8 mouse cellular contexts compared by ENCODE assay signal in the genomic region with DNA sequence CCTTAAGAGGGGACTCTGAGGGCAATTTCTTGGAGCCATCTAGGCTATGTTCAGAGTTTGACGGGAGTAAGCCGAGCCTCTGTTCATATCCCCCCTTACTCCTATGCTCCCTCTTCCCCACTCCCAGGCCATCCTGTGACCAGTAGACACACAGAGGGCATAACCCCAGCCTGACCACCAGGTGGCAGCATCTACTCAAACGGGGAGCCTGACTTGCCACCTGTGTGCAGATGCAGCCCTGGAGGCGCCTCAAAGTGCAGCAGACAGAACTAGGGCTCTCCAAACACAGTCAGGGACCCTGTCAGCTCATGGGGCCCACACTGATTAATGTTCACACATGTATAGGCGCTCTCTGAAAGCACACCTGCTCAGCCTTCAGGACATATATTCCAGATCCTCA. TPM values are rescaled to one million over a fixed set of nuclear protein-coding genes. Genes with fewer than 3 reads are reported as not detected.
DNase-seq lines count a peak whose midpoint lies in the region; ATAC-seq and TF ChIP-seq lines count a peak whose summit lies in the region.

No protein-coding gene starts in this region.

- WGBS in heart, adult 2 months, result 7% methylated on average over 5 of the region's 5 CpGs
- 8% methylated on average over 5 of the region's 5 CpGs for WGBS in kidney, adult 2 months
- WGBS in liver, embryonic 13.5 days (ENCODE audit: insufficient replicate concordance), result 4% methylated on average over 5 of the region's 5 CpGs
- 4% methylated on average over 5 of the region's 5 CpGs for WGBS in stomach, embryonic 15.5 days

- H3K4me3 ChIP-seq in heart, adult 2 months, result no peak overlapping the region
- no peak overlapping the region for H3K4me3 ChIP-seq in kidney, adult 2 months (ENCODE audit: insufficient read depth, low read depth, low read length)
- H3K4me3 ChIP-seq in liver, embryonic 13.5 days (replicated peaks), result no peak overlapping the region
- no peak overlapping the region for H3K4me3 ChIP-seq in stomach, embryonic 15.5 days (replicated peaks)

- H3K27ac ChIP-seq in heart, adult 2 months, result no peak overlapping the region
- no peak overlapping the region for H3K27ac ChIP-seq in kidney, adult 2 months (ENCODE audit: insufficient read depth, low read depth, low read length)
- peak overlapping the region; percentile 62 for H3K27ac ChIP-seq in liver, embryonic 13.5 days
- H3K27ac ChIP-seq in stomach, embryonic 15.5 days, result no peak overlapping the region

- peak; percentile 79 for DNase-seq in A20 (ENCODE audit: low read depth, low spot score)
- DNase-seq in adrenal gland, adult 2 months, result peak; percentile 84
- DNase-seq in embryo, embryonic 9.5 days (ENCODE audit: extremely low spot score), result peak; percentile 85
- peak; percentile 78 to 86 for DNase-seq in heart, adult 2 months
- DNase-seq in kidney, adult 2 months, result peak; percentile 78
- peak; percentile 82 for DNase-seq in liver, embryonic 13.5 days
- peak; percentile 77 to 86 for DNase-seq in natural killer cell, adult 2 months (ENCODE audit: low spot score in 2 of 2)

- H3K36me3 ChIP-seq in heart, adult 2 months (ENCODE audit: control insufficient read depth, insufficient read depth, low read length), result no peaks in the 10 kb centered on the region
- H3K36me3 ChIP-seq in kidney, adult 2 months (ENCODE audit: control insufficient read depth, insufficient read depth, low read length), result no peaks in the 10 kb centered on the region
- H3K36me3 ChIP-seq in liver, embryonic 13.5 days, result no peaks in the 10 kb centered on the region
- no peaks in the 10 kb centered on the region for H3K36me3 ChIP-seq in stomach, embryonic 15.5 days

- H3K9me3 ChIP-seq in liver, embryonic 13.5 days (replicated peaks), result no peaks in the 10 kb centered on the region
- no peaks in the 10 kb centered on the region for H3K9me3 ChIP-seq in stomach, embryonic 15.5 days

- ATAC-seq in liver, embryonic 13.5 days (ENCODE audit: low read depth), result peak; percentile 69
- ATAC-seq in stomach, embryonic 15.5 days (ENCODE audit: insufficient read depth, low FRiP score, low read depth), result peak; percentile 62

- no peak for TF ChIP-seq POLR2A in heart, adult 2 months (IDR thresholded peaks at IDR 0.05; ENCODE audit: insufficient read depth, low read depth, low read length)
- TF ChIP-seq POLR2A in kidney, adult 2 months (IDR thresholded peaks at IDR 0.05; ENCODE audit: low read depth, low read length), result no peak

- H3K27me3 ChIP-seq in heart, adult 2 months (ENCODE audit: control insufficient read depth, insufficient read depth, low read length), result no peaks in the 10 kb centered on the region
- H3K27me3 ChIP-seq in kidney, adult 2 months (replicated peaks; ENCODE audit: control insufficient read depth, insufficient read depth, low read length), result no peaks in the 10 kb centered on the region
- H3K27me3 ChIP-seq in liver, embryonic 13.5 days, result peaks cover 29% of the 10 kb centered on the region
- peaks cover 8% of the 10 kb centered on the region; the same call in 1 of the 2 replicates for H3K27me3 ChIP-seq in stomach, embryonic 15.5 days (replicated peaks)

- no peak overlapping the region for H3K9ac ChIP-seq in heart, adult 2 months (ENCODE audit: low read depth, low read length)
- H3K9ac ChIP-seq in liver, embryonic 13.5 days, result peak overlapping the region; percentile 59; the same call in 1 of the 2 replicates
- H3K9ac ChIP-seq in stomach, embryonic 15.5 days, result no peak overlapping the region

- intact Hi-C loops in heart, adult 2 months (cut with DNase I), result loop anchor here (1.0 kb wide), 2 partner anchors 60 to 96 kb away; no protein-coding TSS in a partner anchor

- no peaks in the 10 kb centered on the region for H3K79me2 ChIP-seq in heart, adult 2 months (replicated peaks; ENCODE audit: control insufficient read depth, insufficient read depth, low read length)

- peak overlapping the region; percentile 23; the same call in 1 of the 2 replicates for H3K4me2 ChIP-seq in liver, embryonic 13.5 days
- H3K4me2 ChIP-seq in stomach, embryonic 15.5 days, result no peak overlapping the region

- peak; percentile 98 for TF ChIP-seq EP300 in heart, adult 2 months (IDR thresholded peaks at IDR 0.05; ENCODE audit: insufficient read depth, low read depth, low read length)

- TF ChIP-seq CTCF in heart, adult 2 months (IDR thresholded peaks at IDR 0.05), result peak; percentile 98
- peak; percentile 99 for TF ChIP-seq CTCF in kidney, adult 2 months (conservative IDR thresholded peaks at IDR 0.05; ENCODE audit: insufficient read depth, insufficient read length, low read depth, low read length)

- H3K4me1 ChIP-seq in heart, adult 2 months (ENCODE audit: control insufficient read depth, insufficient read depth, low read length), result no peaks in the 10 kb centered on the region; the same call in none of the 2 replicates
- H3K4me1 ChIP-seq in kidney, adult 2 months (ENCODE audit: control insufficient read depth, insufficient read depth, low read length), result no peaks in the 10 kb centered on the region
- peaks cover 66% of the 10 kb centered on the region for H3K4me1 ChIP-seq in liver, embryonic 13.5 days (replicated peaks)
- peaks cover 30% of the 10 kb centered on the region; the same call in 1 of the 2 replicates for H3K4me1 ChIP-seq in stomach, embryonic 15.5 days

RNA-seq across cellular contexts. Expression of gene Zfpm1, which starts 8.8 kb away (rescaled TPM):
- 10 to 100 TPM; 16.0 to 24.2 TPM for total RNA-seq in adrenal gland, adult 2 months (2021)
- polyA plus RNA-seq in adrenal gland, adult 2 months (2012; rRNA removed), result 37.4 and 60.4 TPM in 2 replicates
- 10 to 100 TPM; 21.2 to 24.6 TPM for total RNA-seq in heart, adult 2 months (2021)
- polyA plus RNA-seq in heart, adult 2 months (2012; rRNA removed), result 20.0 and 20.9 TPM in 2 replicates
- polyA plus RNA-seq in kidney, adult 2 months (2012; rRNA removed), result 9.7 and 11.8 TPM in 2 replicates
- polyA plus RNA-seq in liver, embryonic 13.5 days (2015; fragmentation: Nextera tagmentation; extraction: Ambion mirVana), result 10.0 and 11.7 TPM in 2 replicates
- 5.6 and 5.7 TPM in 2 replicates for polyA plus RNA-seq in stomach, embryonic 15.5 days (2015; fragmentation: Nextera tagmentation; extraction: Ambion mirVana)
